Mouse (Mus musculus): ENCODE results near the gene Olfr1222. TPM values are rescaled to one million over a fixed set of nuclear protein-coding genes. Genes with fewer than 3 reads are reported as not detected.

Gene Olfr1222
- polyA plus RNA-seq, 1 experiment from 2014 or later: not detected

Other genes starting within 250 kb of the Olfr1222 start
- not detected in 2 replicates for gene Olfr1208, start 230.7 kb downstream of the Olfr1222 start, polyA plus RNA-seq (2015; fragmentation: Nextera tagmentation; extraction: Ambion mirVana)
- not detected in 2 replicates for gene Olfr1209, start 217.9 kb downstream of the Olfr1222 start, polyA plus RNA-seq (2015; fragmentation: Nextera tagmentation; extraction: Ambion mirVana)
- gene Olfr1211, start 194.9 kb downstream of the Olfr1222 start, polyA plus RNA-seq (2015; fragmentation: Nextera tagmentation; extraction: Ambion mirVana): not detected in 2 replicates
- gene Olfr1212, start 179.1 kb downstream of the Olfr1222 start, polyA plus RNA-seq (2015; fragmentation: Nextera tagmentation; extraction: Ambion mirVana): not detected in 2 replicates
- gene Gm13762, start 152.8 kb downstream of the Olfr1222 start, polyA plus RNA-seq (2015; fragmentation: Nextera tagmentation; extraction: Ambion mirVana): not detected in 2 replicates
- not detected in 2 replicates for gene Olfr1214, start 140.4 kb downstream of the Olfr1222 start, polyA plus RNA-seq (2015; fragmentation: Nextera tagmentation; extraction: Ambion mirVana)
- gene Olfr1215, start 126.1 kb downstream of the Olfr1222 start, polyA plus RNA-seq (2015; fragmentation: Nextera tagmentation; extraction: Ambion mirVana): not detected in 2 replicates
- gene Olfr1216, start 114.7 kb downstream of the Olfr1222 start, polyA plus RNA-seq (2015; fragmentation: Nextera tagmentation; extraction: Ambion mirVana): not detected in 2 replicates
- gene Olfr1217, start 101.0 kb downstream of the Olfr1222 start, polyA plus RNA-seq (2015; fragmentation: Nextera tagmentation; extraction: Ambion mirVana): not detected in 2 replicates
- not detected in 2 replicates for gene Olfr1218, start 71.9 kb downstream of the Olfr1222 start, polyA plus RNA-seq (2015; fragmentation: Nextera tagmentation; extraction: Ambion mirVana)
- gene Olfr1219, start 49.5 kb downstream of the Olfr1222 start, polyA plus RNA-seq (2015; fragmentation: Nextera tagmentation; extraction: Ambion mirVana): not detected in 2 replicates
- gene Olfr1220, start 26.2 kb downstream of the Olfr1222 start, polyA plus RNA-seq (2015; fragmentation: Nextera tagmentation; extraction: Ambion mirVana): not detected in 2 replicates
- gene Olfr1221, start 15.8 kb downstream of the Olfr1222 start, polyA plus RNA-seq (2015; fragmentation: Nextera tagmentation; extraction: Ambion mirVana): not detected in 2 replicates
- gene Olfr1223, start 18.5 kb upstream of the Olfr1222 start, polyA plus RNA-seq (2015; fragmentation: Nextera tagmentation; extraction: Ambion mirVana): not detected in 2 replicates
- not detected in 2 replicates for gene Olfr1224-ps1, start 31.0 kb upstream of the Olfr1222 start, polyA plus RNA-seq (2015; fragmentation: Nextera tagmentation; extraction: Ambion mirVana)
- not detected in 2 replicates for gene Olfr1225, start 41.6 kb upstream of the Olfr1222 start, polyA plus RNA-seq (2015; fragmentation: Nextera tagmentation; extraction: Ambion mirVana)
- not detected in 2 replicates for gene Olfr1226, start 67.0 kb upstream of the Olfr1222 start, polyA plus RNA-seq (2015; fragmentation: Nextera tagmentation; extraction: Ambion mirVana)
- not detected in 2 replicates for gene Olfr1228, start 121.0 kb upstream of the Olfr1222 start, polyA plus RNA-seq (2015; fragmentation: Nextera tagmentation; extraction: Ambion mirVana)
- gene Olfr1229, start 155.0 kb upstream of the Olfr1222 start, polyA plus RNA-seq (2015; fragmentation: Nextera tagmentation; extraction: Ambion mirVana): not detected in 2 replicates
- not detected in 2 replicates for gene Olfr1230, start 164.2 kb upstream of the Olfr1222 start, polyA plus RNA-seq (2015; fragmentation: Nextera tagmentation; extraction: Ambion mirVana)
- gene Olfr1231, start 174.0 kb upstream of the Olfr1222 start, polyA plus RNA-seq (2015; fragmentation: Nextera tagmentation; extraction: Ambion mirVana): not detected in 2 replicates
- not detected in 2 replicates for gene Olfr1232, start 196.6 kb upstream of the Olfr1222 start, polyA plus RNA-seq (2015; fragmentation: Nextera tagmentation; extraction: Ambion mirVana)
- gene Olfr1233, start 209.3 kb upstream of the Olfr1222 start, polyA plus RNA-seq (2015; fragmentation: Nextera tagmentation; extraction: Ambion mirVana): not detected in 2 replicates
- gene Olfr1234, start 231.8 kb upstream of the Olfr1222 start, polyA plus RNA-seq (2015; fragmentation: Nextera tagmentation; extraction: Ambion mirVana): not detected in 2 replicates